Mouse (Mus musculus): Measurements from ENCODE around the gene Fndc11.

The Fndc11 gene

DNA sequence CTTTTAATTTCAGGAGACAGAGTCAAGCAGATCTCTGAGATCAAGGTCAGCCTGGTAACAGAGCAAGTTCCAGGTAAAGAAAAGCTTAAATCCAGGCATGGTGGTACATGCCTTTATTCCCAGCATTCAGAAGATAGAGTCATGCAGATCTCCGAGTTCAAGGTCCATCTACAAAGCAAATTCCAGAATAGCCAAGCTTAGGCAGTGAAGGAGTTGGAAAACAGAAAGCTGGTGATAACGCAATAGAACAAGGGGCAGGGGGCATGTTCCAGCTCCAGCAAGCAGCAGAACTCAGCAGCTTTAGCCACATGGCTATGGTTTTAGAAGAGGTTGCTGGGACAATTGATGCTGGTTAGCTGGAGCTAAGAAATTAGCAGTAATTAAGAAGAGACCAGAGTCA is 5.2 kb downstream of the Fndc11 start:
- DNase-seq: no peak

DNA sequence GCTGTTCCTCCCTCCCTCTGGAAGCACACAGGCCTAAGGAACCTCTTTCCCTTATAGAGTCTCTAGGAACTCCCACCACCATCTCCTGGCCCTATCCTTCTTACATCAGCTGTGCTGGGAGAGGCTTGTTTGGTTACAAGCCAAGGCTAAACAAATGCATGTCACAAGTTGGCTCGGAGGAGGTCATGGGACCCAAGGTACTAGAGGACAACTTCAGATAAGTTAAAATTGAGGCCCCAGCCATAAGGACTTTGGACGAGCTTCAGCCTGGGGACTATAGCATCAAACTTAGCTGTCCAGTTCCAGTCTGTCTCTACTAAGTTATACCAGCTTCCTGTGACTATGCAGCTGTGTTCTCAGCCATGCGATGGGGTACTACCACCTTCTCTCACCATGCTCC is 7.3 kb downstream of the Fndc11 start:
- no peak for DNase-seq

DNA sequence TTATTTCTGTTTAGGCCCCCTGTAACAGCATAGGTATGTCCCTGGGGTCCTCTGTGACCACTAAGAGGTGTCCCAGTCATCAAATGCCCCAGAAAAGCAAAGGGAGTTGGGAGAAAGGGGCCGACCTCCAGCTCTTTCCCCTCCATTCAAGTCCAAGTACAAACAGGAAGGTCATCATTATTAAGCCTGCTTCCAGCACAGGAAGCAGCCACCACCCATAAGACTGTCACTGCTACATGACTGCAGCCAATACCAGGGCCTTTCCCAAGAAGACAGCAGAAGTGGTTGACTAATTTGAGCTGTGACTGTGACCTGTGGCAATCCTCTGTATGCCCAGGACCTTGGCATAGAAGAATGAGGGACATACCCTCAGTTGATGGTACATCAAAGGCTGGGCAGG is 8.5 kb downstream of the Fndc11 start:
- no peak for DNase-seq

DNA sequence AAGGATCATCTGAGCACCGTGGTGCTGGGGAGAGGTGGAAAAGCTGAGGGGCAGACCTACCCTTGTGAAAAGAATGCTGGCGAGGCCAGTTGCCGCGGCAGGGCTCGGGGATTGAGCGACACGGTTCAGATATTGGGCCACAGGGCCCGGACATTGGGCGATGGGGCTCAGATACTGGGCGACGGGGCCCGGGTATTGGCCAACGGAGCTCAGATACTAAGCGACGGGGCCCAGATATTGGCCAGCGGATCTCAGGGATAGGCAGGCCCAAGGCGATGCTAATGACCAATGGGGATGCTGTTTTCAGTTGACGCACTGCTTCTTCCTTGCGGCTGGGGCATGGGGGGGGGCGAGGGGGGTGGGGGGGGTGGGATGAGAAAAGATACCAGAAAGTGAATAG is 11.4 kb downstream of the Fndc11 start:
- no peak for DNase-seq

DNA sequence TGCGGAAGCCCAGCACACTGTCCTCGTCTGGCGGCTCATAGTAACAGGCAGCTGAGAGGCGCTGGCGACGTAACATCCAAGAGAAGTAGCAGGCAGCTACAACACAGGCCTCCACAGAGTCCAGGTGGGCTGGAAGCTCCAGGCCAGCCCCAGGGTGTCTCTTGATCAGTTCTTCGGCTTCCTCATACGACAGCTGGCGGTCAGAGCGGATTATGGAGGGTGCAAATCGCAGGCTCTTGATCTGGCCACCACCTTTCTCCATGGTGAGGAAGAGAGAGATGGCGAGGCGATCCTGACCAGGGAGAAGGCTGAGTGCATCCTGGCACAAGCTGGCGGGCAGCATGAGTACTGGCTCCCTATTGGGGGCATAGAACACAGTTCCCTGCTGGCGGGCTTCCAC is 13.6 kb downstream of the Fndc11 start:
- DNase-seq: no peak

DNA sequence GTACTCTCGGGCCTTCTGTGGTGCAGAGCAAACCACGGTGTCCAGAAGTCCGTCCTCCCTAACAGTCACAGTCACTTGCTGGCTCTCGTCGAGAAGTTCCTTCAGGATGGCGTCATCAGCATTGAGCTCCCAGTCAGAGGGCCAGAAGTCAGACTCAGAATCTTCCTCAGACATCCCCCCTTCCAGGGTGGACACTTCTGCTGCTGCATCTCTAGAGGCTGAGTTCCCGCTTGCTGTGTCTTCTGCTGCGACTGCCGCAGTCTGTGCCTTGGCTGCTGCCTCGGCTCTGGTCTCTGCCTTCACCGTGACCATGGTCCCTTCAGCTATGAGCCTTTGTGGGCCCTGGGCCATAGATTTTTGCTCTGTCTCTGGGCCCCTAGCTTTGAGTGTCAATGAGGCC is 14.9 kb downstream of the Fndc11 start:
- DNase-seq: no peak

DNA sequence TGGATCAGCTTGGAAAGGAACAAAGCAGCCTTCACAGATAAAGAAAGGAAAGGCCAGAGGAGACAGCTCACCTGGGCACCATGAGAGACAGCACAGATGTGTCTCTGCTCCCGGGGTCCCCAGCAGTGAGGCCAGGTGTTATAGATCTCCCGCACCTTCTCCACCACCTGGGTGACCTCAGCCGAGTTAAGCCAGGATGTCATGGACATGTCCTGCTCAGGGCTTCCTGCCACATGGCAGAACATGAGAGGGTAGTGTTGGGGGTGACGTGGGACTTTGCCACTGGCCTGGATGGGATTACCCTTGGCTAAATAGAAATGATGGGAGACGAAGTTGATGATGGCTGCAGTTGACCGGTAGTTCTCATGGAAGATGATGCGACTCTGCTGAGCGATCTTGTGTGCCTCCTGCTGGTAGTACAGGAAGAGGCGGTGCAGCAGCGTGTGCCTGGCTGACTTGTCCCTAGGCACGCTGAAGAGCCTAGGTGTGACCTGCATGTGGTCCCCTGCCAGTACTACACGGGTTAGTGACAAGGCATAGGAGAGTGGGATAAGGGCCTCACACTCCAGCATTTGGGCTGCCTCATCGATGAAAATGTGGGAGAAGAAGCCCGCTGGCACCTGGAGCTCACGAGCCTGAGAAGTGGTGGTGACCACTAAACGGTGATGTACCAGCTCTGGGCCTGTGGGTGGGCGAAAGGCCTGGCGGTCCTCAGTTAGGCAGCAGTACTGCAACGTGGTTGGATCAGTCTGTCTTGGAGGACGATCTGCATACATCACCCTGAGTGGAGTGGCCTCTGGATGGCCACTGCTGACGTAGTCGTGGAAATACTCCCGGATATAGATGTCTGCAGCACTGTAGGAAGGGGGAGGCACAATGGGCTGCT is 16.1 kb downstream of the Fndc11 start:
- DNase-seq: no peak

DNA sequence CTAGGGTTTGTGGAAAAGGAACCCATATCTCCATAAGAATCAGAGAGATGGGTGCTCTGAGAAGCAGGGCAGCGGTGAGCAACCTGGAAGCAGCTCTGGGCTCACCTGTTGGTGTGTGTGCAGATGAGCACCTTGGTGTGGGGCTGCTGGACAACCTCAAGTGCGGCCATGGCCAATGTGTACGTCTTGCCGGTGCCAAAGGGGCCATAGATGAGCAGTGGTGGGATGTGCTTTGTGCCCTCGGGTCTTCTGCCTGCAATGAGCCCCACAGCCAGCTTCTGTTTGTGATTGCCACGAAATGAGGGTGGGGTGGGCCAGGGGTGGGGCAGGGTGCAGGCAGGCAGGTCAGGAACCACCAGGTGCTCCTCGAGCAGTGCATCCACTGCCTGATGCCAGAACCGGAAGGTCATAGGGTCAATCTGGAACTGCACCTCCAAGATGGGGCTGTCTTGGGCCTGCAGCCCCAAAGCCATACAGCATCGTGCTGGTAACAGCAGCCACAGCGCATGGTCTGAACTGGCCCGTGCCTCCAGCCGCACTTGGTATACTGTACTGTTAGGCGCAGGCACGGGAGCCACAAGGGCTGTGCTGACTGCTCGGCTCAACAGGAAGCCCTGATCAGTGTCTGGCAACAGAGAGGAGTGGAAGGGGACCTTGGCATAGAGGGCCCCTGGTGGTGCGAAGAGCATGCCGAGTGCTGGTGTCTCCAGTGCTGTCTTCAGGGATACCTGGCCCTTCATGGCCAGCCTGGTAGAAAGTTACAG is 17.6 kb downstream of the Fndc11 start:
- DNase-seq: no peak

DNA sequence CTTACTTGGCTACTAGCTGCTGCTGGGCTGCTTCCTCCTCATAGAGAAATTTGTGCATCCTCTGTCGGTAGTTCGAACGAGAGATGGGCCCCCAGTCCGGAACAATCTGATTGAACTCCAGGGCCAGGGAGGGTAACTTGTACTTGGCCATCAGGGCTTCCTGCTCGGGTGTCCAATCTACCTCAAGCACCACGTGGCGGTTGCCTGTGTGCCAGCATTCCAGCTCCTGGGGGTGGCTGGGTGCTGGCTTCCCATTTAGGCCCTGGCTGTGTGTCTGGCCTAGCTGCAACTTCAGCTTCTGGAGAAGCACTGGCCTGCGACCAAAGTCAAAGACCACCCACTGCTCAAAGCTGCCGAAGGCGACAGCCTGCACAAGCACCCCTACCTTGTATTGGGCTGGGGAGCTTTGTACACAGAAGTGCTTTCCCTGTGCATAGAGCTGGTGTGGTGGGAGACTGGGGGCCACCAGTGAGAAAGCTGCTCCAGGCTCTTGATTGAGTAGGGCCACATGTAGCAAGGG is 18.3 kb downstream of the Fndc11 start:
- no peak for DNase-seq

DNA sequence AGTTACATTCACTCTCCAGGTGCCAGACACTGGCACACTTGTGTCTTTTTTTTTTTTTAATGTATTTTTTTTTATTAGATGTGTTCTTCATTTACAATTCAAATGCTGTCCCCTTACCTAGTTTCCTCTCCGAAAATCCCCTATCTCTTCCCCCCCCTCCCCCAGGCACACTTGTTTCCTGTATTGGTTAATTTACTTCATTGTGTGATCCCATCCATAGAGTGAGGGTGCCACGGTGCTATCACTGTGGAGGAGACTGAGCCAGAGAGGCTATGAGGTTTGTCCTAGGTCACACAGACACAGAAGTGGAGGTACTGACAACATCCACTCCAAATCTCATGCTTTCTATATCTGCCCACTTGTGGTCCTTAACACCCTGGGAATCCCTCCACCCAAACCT is 19.0 kb downstream of the Fndc11 start:
- DNase-seq: no peak

DNA sequence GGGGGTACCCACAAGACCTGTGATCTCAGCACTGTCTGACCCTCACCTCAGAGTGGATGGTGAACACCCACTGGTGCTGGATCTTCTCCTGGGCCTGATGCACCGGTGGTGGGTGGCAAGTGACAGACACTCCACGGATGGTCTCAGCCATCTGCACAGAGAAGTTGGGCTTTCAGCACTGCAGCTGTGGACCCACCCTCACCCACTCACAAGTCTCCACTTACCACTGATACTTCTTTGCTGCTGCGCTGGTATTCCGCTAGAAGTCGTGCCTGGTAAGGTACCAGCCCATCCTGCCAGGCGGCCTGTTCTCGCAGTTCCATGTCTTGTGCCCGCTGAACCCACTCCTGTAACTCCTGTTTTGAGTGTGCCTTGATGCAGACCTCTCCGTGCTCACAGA is 19.4 kb downstream of the Fndc11 start:
- DNase-seq: no peak

DNA sequence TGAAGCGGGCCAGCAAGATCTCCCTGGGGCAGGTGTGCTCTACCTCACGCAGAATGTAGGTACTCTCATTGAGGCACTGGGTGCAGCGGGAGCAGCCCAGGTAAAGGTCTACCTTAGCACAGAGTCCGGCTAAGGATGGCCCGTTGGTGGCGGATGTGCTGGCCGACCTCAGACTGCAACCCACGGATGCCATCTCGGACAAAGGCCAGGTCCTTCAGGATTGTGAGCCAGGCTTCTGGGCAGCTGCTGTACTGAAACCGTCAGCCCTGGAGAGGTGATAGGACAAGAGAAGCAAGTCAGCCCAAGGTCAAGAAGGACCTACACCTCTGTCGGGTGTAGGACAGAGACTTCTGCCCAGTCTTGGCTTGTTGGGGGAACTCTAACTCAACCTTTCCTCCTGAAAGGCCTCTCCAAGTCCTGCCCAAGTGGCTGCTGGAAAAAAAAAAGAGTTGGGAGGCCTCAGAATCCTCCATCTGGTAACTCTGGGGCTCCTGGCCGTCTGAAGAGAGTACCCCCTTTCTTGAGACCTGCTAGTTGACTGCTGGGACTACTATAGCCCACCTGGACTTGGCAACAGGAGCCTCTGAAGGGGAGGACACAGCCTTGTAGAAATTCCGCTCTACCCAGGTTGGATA is 21.1 kb downstream of the Fndc11 start:
- DNase-seq: no peak

DNA sequence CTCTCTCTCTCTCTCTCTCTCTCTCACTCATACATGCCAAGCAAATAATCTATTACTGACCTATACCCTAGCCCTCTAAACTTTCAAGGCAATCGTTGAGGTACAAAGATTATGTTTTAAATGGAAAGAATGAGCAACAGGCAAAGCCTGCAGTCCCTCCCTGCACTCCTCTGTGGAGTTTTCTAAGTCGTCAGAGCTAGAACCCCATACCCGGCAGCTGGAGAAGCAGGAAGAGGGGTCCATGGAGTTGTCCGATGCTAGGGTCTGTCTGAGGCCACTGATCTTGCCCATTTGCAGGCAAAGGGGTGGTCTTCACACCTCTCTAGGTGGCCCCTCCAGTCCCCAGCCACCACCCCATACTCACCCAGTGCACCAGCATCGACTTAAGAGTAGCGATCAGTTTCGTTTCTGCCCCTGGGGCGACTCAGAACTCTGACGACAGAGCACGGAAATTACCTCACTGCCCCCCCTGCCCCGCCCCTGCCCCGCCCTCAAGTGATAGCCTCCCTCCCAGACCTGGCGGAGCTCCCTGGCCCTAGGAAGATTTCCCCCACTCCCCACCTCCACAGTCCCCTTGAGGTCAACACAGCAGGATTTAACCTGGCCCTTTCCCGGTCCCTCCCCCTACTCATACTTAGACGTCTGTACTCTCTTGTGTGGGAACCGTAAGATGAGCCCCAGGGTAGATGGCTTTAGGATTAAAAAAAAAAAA is 21.9 kb downstream of the Fndc11 start, which contains the start of gene Helz2:
Gene Helz2, minus strand, starts transcription at position 426 of the 712 bp plus-strand sequence.
- no peak for DNase-seq

DNA sequence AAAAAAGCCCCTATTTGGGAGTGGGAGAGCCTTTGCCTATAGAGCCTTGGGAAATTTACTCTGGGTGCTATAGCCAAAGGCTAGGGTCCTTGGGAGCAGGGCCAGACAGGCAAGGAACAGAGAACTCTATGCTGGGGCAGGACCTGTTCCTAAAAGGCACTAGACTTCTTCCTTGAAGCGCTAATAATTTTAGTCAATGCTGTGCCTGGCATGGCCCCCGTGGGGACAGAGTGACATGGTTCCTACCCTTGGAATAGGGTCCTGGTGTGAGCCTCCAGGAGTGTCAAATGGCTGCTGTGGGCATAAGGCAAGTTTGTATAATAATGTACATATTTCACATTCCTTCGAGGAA is 22.5 kb downstream of the Fndc11 start:
- no peak for DNase-seq

DNA sequence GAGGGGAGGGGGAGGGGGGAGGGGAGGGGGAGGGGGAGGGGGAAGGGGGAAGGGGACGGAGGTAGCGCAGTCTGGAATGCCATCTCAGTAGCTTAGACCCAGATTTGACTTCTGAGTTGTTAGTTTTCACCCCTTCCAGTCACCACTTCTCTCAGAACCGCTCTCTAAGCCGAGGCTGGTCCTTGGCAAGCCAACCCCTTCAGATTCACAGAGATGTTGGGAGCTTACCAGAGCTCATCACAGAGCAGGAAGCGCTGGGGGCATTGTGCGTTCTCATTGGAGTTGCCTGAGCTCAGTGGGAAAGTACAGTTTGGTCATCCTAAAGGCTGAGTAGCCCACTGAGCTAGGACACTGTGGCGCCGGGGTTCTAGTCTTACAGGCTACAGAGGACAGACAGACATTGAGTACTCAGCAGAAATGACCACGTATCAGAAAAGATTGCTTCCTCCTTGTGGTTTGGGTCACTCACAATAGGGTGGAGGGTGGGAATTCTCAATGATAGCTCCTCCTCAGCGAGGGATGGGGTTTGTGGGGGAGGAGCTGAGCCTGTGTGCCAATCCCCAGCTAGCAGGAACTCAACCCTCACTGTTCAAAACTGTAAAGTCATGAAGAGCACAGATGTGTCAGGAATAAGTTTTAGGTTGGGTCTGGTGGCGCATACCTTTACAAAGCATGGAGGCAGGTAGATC is 24.0 kb downstream of the Fndc11 start:
- DNase-seq: no peak

DNA sequence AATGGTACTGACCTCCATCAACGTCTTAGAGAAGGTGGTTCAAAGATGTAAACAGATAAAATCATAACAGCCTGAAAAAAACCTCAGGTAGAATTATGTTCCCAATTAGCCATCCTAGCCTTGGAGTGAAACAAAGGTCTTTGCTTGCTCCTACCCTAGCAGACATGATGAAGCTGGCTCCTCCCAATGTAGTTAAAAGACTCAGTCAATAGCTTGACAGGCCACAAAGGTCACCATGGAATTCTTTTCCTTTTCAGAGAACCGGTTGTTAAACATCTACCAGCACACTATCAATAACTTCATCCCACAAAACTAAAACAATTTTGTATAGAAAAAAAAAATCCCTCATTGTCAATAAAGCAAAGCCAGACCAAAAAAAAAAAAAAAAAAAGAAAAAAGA is 25.2 kb downstream of the Fndc11 start:
- no peak for DNase-seq

DNA sequence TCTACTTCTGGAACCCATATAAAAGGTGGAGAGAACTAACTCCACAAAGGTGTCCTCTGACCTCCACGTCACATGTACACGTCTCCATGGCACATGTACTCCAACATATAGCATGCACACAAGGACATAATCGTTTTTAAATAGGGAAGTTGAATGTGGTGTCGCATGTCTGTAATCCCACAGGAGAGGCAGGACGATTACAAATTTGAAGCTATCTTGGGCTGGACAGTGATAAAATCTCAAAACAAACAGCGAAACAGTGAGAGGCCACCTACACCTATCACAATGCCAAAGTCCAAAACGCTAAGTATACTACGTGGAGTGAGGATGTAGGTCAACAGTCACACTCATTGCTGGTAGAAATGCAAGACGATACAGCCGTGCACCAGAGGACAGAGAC is 29.4 kb downstream of the Fndc11 start:
- no peak for DNase-seq

DNA sequence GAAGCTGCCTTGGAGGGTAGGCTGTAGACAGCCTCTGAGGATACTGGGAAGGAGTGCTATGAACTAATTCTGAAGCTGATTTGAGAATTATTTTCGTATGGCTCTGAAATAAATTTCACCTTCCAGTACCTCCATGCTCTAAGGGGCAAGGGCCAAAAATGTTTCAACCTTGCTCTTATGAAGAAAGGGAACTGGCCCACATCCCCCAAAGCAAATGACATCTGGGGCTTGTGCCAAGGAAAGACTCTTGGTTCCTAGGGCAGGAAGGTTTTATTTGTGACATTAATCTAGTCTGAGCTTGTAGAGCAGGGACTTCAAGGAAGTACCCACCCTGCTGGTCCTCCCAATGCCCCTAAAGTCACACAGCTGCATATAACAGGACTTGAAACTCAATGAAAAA is 32.0 kb downstream of the Fndc11 start:
- no peak for DNase-seq

DNA sequence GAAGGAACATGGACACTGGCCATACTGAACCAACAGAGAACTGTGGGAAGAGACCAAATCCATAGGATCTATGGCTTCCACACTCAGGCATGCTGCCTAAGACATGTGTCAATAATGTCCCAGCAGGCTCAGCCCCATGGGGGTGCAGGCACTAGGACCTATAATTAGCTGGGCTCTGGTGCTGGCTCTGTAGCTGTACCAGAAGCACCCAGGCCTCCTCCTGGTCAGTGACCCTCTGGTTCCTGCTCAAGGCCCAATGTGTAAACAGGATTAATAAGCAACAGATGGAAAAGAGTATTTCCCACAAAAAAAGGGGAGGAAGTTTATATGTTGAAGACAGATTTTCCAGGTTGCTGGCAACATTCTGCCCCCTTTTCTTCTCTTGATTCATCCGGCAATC is 33.4 kb downstream of the Fndc11 start:
- DNase-seq: no peak

DNA sequence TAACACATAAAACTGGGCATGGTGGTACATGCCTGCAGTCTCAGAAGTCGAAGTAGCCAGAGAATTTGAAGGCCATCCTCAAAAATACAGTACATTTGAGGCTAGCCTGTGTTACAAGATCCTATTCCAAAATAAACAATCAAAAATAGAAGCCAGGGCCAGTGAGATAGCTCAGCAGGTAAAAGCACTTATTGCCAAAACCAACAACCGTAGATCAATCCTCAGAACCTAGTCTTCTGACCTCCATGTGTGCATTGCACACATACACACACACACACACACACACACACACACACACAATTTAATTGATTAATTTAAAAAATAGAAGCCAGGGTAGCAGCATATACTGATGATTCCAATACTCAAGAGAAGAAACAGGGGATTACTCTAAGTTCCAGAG is 47.0 kb downstream of the Fndc11 start:
- DNase-seq: no peak

DNA sequence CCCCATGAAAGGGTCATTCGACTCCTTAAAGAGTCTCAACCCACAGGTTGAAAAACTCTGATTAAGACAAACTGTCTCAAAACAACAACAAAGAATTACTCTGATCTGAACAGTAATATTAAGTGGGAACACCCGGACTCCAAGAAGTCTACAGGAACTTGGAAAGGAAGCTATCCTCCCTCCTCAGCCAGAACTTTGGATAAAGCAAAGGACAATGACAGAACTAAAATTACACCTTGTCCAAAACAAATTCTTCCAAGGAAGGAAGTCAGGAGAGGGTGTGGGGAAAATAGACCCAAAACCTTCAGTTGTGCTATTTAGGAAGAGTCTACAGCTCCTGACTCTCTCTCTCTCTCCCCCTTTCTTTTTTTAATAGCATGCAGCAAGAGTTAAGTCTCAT is 52.3 kb downstream of the Fndc11 start:
- DNase-seq: no peak

Measured in layer of hippocampus, adult 9-11 months (tissue).